Mouse (Mus musculus) kidney, postnatal 0 days (tissue): ENCODE measurements around the gene Slc25a17. TPM values are rescaled to one million over a fixed set of nuclear protein-coding genes. Genes with fewer than 3 reads are reported as not detected.

ENCODE experiments used
- ATAC-seq: fragments of 200-750 bp; cut with Nextera tagmentation; replicated peaks from 2 replicates; pipeline ENCODE4 v1.8.0; 2017; ENCODE audit warnings: low read depth, moderate number of reproducible peaks, moderate TSS enrichment, moderate library complexity; ENCODE audit not compliant: low FRiP score
- DNase-seq: peaks from one replicate; pipeline ENCODE4 v3.0.0-alpha.2; 2016; ENCODE audit warnings: low spot score
- H3K27ac ChIP-seq: fragments of 300-500 bp; sonication (generic); 2 replicates; pipeline ENCODE4 v1.5.1; 2014; ENCODE audit warnings: mild to moderate bottlenecking
- H3K27me3 ChIP-seq: fragments of 300-500 bp; sonication (generic); 2 replicates; pipeline ENCODE4 v1.6.1; 2014; ENCODE audit warnings: low read length, mixed read lengths; ENCODE audit not compliant: insufficient read depth
- H3K36me3 ChIP-seq: fragments of 300-500 bp; sonication (generic); 2 replicates; pipeline ENCODE4 v1.6.1; 2014; ENCODE audit warnings: low read length, mixed read lengths; ENCODE audit not compliant: insufficient read depth
- H3K4me1 ChIP-seq: fragments of 300-500 bp; sonication (generic); replicated peaks from 2 replicates; pipeline ENCODE4 v1.6.1; 2014; ENCODE audit warnings: antibody characterized with exemption, low read length, mixed read lengths; ENCODE audit not compliant: insufficient read depth
- H3K4me2 ChIP-seq: fragments of 300-500 bp; sonication (generic); 2 replicates; pipeline ENCODE4 v1.6.1; 2014; ENCODE audit warnings: mild to moderate bottlenecking, low read length, moderate library complexity, mixed read lengths
- H3K4me3 ChIP-seq: fragments of 300-500 bp; sonication (generic); replicated peaks from 2 replicates; pipeline ENCODE4 v1.5.1; 2014; ENCODE audit warnings: low read depth, low read length
- H3K9ac ChIP-seq: fragments of 300-500 bp; sonication (generic); 2 replicates; pipeline ENCODE4 v1.6.1; 2014; ENCODE audit warnings: low read depth, low read length
- H3K9me3 ChIP-seq: fragments of 300-500 bp; sonication (generic); replicated peaks from 2 replicates; pipeline ENCODE4 v1.6.1; 2016; ENCODE audit warnings: low read length, inconsistent platforms, mixed read lengths
- CTCF ChIP-seq: IDR thresholded peaks from 2 replicates; pipeline ENCODE4 v1.5.1; 2016; ENCODE audit warnings: antibody characterized with exemption, low read depth, mild to moderate bottlenecking, moderate library complexity
- WGBS: fragments of 180-500 bp; shearing (Covaris S2); extraction: QIAGEN DNeasy Blood & Tissue Kit; methylation state at CpG from one replicate; pipeline ENCODE4 v1.1.7; 2014; 5-methylcytosine and 5-hydroxymethylcytosine counted together
- polyA plus RNA-seq: library from polyadenylated mRNA; unstranded; fragments of >200 nt; fragmentation: Nextera tagmentation; extraction: Ambion mirVana; gene quantifications from 2 replicates; pipeline ENCODE4 v1.2.1, GENCODE M21; 2015

Slc25a17 gene
- polyA plus RNA-seq, 1 experiment from 2014 or later = 153 TPM

GRCm38 (mm10) chr15:81394211-81394915 lies 33.8 kb upstream of the Slc25a17 start:
- no peak for DNase-seq
- peaks cover 7% of the 10 kb centered on the region; the same call in 1 of the 2 replicates for H3K36me3 ChIP-seq
- H3K9ac ChIP-seq = no peak overlapping the region
- peaks cover 4% of the 10 kb centered on the region for H3K4me1 ChIP-seq
- no peaks in the 10 kb centered on the region for H3K9me3 ChIP-seq
- TF ChIP-seq CTCF = no peak
- no peaks in the 10 kb centered on the region for H3K27me3 ChIP-seq
- H3K4me3 ChIP-seq = no peak overlapping the region
- H3K4me2 ChIP-seq = no peak overlapping the region
- no peak for ATAC-seq
- H3K27ac ChIP-seq = no peak overlapping the region
- WGBS = 69% methylated on average over 8 of the region's 8 CpGs

DNA sequence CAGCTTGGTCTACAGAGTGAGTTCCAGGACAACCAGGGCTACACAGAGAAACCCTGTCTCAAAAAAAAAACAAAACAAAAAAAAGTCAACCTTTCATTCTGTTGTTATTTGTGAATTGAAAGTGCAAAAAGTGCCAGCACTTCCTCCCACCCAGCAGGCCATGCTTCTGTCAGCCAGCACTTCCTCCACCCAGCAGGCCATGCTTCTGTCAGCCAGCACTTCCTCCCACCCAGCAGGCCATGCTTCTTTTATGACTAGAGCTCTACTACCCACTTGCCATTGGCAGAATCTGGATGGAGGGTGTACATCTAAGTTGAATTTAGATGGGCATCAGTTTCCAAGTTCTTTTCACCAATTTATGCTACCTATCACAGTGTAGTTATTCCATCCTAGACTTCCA lies 32.4 kb upstream of the Slc25a17 start:
- H3K36me3 ChIP-seq = peaks cover 15% of the 10 kb centered on the region; the same call in 1 of the 2 replicates
- no peaks in the 10 kb centered on the region for H3K27me3 ChIP-seq
- H3K4me1 ChIP-seq = peaks cover 3% of the 10 kb centered on the region
- H3K4me2 ChIP-seq = no peak overlapping the region
- no peaks in the 10 kb centered on the region for H3K9me3 ChIP-seq
- ATAC-seq = no peak
- H3K27ac ChIP-seq = no peak overlapping the region
- TF ChIP-seq CTCF = no peak
- no peak overlapping the region for H3K4me3 ChIP-seq
- DNase-seq = no peak
- no peak overlapping the region for H3K9ac ChIP-seq

DNA sequence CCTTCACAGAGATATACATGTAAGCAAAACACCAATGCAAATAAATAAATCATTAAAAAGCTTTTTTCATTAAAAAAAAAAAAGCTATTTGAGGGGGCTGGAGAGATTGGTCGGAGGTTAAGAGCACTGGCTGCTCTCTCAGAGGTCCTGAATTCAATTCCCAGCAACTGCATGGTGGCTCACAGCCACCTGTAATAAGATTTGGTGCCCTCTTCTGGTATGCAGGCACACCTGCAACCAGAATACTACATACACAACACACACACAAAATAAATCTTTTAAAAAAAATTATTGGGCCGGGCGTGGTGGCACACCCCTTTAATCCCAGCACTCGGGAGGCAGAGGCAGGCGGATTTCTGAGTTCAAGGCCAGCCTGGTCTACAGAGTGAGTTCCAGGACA lies 25.7 kb upstream of the Slc25a17 start:
- H3K4me1 ChIP-seq = no peaks in the 10 kb centered on the region
- ATAC-seq (no peak), DNase-seq (no peak)
- H3K4me2 ChIP-seq = no peak overlapping the region
- peak; percentile 37; the same call in 1 of the 2 replicates for TF ChIP-seq CTCF
- H3K4me3 ChIP-seq = no peak overlapping the region
- no peaks in the 10 kb centered on the region for H3K9me3 ChIP-seq
- WGBS = 95% methylated on average over 5 of the region's 5 CpGs
- H3K9ac ChIP-seq = no peak overlapping the region
- H3K27ac ChIP-seq = no peak overlapping the region
- peaks cover 49% of the 10 kb centered on the region for H3K36me3 ChIP-seq
- no peaks in the 10 kb centered on the region for H3K27me3 ChIP-seq

DNA sequence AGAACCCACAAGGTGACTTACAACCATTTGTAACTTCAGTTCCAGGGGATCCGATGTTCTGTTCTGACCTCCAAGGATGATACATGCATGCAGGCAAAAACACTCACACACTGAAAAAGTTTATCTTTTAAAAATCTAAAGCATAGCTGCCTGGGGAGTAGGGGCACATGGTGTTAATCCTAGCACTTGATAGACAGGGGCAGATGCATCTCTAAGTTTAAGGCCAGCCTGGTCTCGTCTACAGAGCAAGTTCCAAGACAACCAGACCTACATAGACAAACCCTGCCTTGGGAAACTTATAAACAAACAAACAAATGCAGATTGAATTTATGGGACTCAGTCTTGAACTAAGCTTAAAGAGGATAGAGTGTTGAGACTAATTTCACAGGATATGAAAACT lies 18.2 kb upstream of the Slc25a17 start:
- H3K4me2 ChIP-seq = no peak overlapping the region
- no peak overlapping the region for H3K27ac ChIP-seq
- H3K4me1 ChIP-seq = no peaks in the 10 kb centered on the region
- H3K4me3 ChIP-seq = no peak overlapping the region
- WGBS = 79% methylated on average over 2 of the region's 2 CpGs
- TF ChIP-seq CTCF = no peak
- no peaks in the 10 kb centered on the region for H3K27me3 ChIP-seq
- no peak overlapping the region for H3K9ac ChIP-seq
- no peaks in the 10 kb centered on the region for H3K9me3 ChIP-seq
- no peak for ATAC-seq
- no peak for DNase-seq
- peaks cover 40% of the 10 kb centered on the region for H3K36me3 ChIP-seq

DNA sequence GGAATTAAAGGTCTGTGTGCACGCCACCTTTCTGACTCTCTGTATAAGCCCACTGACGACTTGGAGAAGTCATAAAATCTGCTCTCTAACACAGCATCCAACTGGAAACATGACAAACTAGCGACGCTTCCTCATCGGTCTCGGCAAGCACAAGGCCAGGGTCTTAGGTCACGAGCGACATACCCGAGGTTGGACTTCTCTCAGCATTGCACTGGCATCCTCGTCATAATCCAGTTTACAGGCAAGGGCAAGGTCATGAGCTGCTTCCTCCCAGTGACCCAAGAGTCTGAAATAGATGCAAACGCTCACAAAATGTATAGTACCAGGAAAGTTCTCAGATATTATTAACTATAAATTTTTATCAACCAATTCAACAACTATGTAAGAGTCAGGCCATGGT lies 14.0 kb upstream of the Slc25a17 start:
- no peak overlapping the region for H3K27ac ChIP-seq
- H3K4me1 ChIP-seq = no peaks in the 10 kb centered on the region
- ATAC-seq = no peak
- 85% methylated on average over 11 of the region's 11 CpGs for WGBS
- no peaks in the 10 kb centered on the region for H3K27me3 ChIP-seq
- H3K9me3 ChIP-seq = no peaks in the 10 kb centered on the region
- no peak overlapping the region for H3K9ac ChIP-seq
- H3K4me3 ChIP-seq = no peak overlapping the region
- DNase-seq = no peak
- peaks cover 41% of the 10 kb centered on the region for H3K36me3 ChIP-seq
- no peak overlapping the region for H3K4me2 ChIP-seq
- TF ChIP-seq CTCF = no peak

DNA sequence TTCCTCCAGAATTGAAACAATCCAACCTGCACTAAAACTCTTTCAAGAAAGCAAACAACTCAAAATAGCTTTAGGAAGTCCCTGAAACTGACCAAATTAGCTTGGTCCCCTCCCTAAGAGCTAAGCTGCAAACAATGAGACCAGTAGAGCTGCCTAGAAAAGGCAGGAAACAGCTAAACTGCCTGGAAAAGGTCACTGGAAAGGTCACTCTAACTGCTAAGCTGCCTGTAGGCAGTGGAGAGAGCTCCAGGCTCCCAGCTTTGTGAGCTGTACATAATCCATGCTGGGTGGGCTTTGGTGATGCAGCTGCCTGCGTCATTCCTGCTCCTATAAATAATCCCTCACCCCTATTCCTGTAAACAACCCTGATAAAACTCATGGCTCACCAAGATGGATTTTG lies 9.7 kb upstream of the Slc25a17 start:
- ATAC-seq = no peak
- Histone ChIP-seq H3K4me1 (no peaks in the 10 kb centered on the region), H3K27ac (no peak overlapping the region), H3K4me2 (no peak overlapping the region), H3K36me3 (peaks cover 50% of the 10 kb centered on the region), H3K27me3 (no peaks in the 10 kb centered on the region), H3K4me3 (no peak overlapping the region), H3K9ac (no peak overlapping the region), H3K9me3 (no peaks in the 10 kb centered on the region)
- TF ChIP-seq CTCF = no peak
- no peak for DNase-seq
- 88% methylated on average over 1 of the region's 1 CpGs for WGBS

GRCm38 (mm10) chr15:81368601-81369000 lies 8.0 kb upstream of the Slc25a17 start:
- Histone ChIP-seq H3K27ac (no peak overlapping the region), H3K9ac (no peak overlapping the region), H3K9me3 (no peaks in the 10 kb centered on the region), H3K27me3 (no peaks in the 10 kb centered on the region), H3K4me2 (no peak overlapping the region), H3K4me1 (no peaks in the 10 kb centered on the region), H3K4me3 (no peak overlapping the region), H3K36me3 (peaks cover 53% of the 10 kb centered on the region)
- no peak for TF ChIP-seq CTCF
- DNase-seq (no peak), ATAC-seq (no peak)
- WGBS = 65% methylated on average over 1 of the region's 1 CpGs
